Mouse (Mus musculus) erythroblast, embryonic 14.5 days (primary cell): Measurements from ENCODE around the gene Mettl16. TPM values are rescaled to one million over a fixed set of nuclear protein-coding genes. Genes with fewer than 3 reads are reported as not detected.

Source experiments
- H3K27me3 ChIP-seq: 2 replicates; pipeline ENCODE4 v1.6.1; 2012; ENCODE audit warnings: inconsistent platforms; ENCODE audit not compliant: control insufficient read depth
- H3K36me3 ChIP-seq: 2 replicates; pipeline ENCODE4 v1.6.1; 2012; ENCODE audit warnings: mild to moderate bottlenecking, inconsistent platforms; ENCODE audit not compliant: control insufficient read depth
- H3K4me1 ChIP-seq: 2 replicates; pipeline ENCODE4 v1.6.1; 2012; ENCODE audit warnings: inconsistent platforms; ENCODE audit not compliant: control insufficient read depth
- H3K4me3 ChIP-seq: replicated peaks from 2 replicates; pipeline ENCODE3; 2012; ENCODE audit warnings: moderate library complexity, mild to moderate bottlenecking, inconsistent platforms
- H3K9me3 ChIP-seq: 2 replicates; pipeline ENCODE4 v1.6.1; 2012; ENCODE audit warnings: low read length, inconsistent platforms, mixed read lengths; ENCODE audit not compliant: control insufficient read depth
- GATA1 ChIP-seq: IDR thresholded peaks from 2 replicates; pipeline ENCODE4 v1.6.1; 2012; ENCODE audit warnings: low read length, inconsistent platforms, mixed read lengths
- TAL1 ChIP-seq: IDR thresholded peaks from 3 replicates; pipeline ENCODE4 v1.6.1; 2012; ENCODE audit warnings: low read length, inconsistent platforms, mixed read lengths
- polyA plus RNA-seq: library from polyadenylated mRNA; stranded (reverse); fragments of >175 nt; gene quantifications from 2 replicates; pipeline ENCODE4 v1.2.3, GENCODE M21; 2012

Gene Mettl16
- polyA plus RNA-seq, 1 experiment = 0.70 TPM

GRCm38 (mm10) chr11:74839860-74840715, 69.5 kb downstream of the Mettl16 start:
- peaks cover 70% of the 10 kb centered on the region for H3K36me3 ChIP-seq
- no peak overlapping the region for H3K4me3 ChIP-seq
- peaks cover 3% of the 10 kb centered on the region; the same call in 1 of the 2 replicates for H3K9me3 ChIP-seq
- no peaks in the 10 kb centered on the region for H3K27me3 ChIP-seq
- no peak for TF ChIP-seq GATA1
- no peak for TF ChIP-seq TAL1
- peaks cover 59% of the 10 kb centered on the region for H3K4me1 ChIP-seq

- TF ChIP-seq TAL1 (no peak), GATA1 (no peak)
- Histone ChIP-seq H3K4me3 (no peak overlapping the region), H3K36me3 (peaks cover 71% of the 10 kb centered on the region), H3K9me3 (peaks cover 8% of the 10 kb centered on the region), H3K4me1 (peaks cover 55% of the 10 kb centered on the region), H3K27me3 (no peaks in the 10 kb centered on the region)
Observed at GRCm38 (mm10) chr11:74840739-74841138, 70.1 kb downstream of the Mettl16 start.

GRCm38 (mm10) chr11:74841366-74841765, 70.7 kb downstream of the Mettl16 start:
- Histone ChIP-seq H3K9me3 (peaks cover 10% of the 10 kb centered on the region), H3K36me3 (peaks cover 67% of the 10 kb centered on the region), H3K4me3 (no peak overlapping the region), H3K27me3 (no peaks in the 10 kb centered on the region), H3K4me1 (peaks cover 48% of the 10 kb centered on the region)
- TF ChIP-seq GATA1 (no peak), TAL1 (no peak)

GRCm38 (mm10) chr11:74842045-74842444, 71.4 kb downstream of the Mettl16 start:
- Histone ChIP-seq H3K36me3 (peaks cover 61% of the 10 kb centered on the region), H3K4me3 (no peak overlapping the region), H3K9me3 (peaks cover 10% of the 10 kb centered on the region), H3K4me1 (peaks cover 42% of the 10 kb centered on the region), H3K27me3 (no peaks in the 10 kb centered on the region)
- no peak for TF ChIP-seq GATA1
- TF ChIP-seq TAL1 = no peak

GRCm38 (mm10) chr11:74842656-74843434, 72.2 kb downstream of the Mettl16 start:
- Histone ChIP-seq H3K4me3 (no peak overlapping the region), H3K27me3 (no peaks in the 10 kb centered on the region), H3K4me1 (peaks cover 39% of the 10 kb centered on the region), H3K9me3 (peaks cover 10% of the 10 kb centered on the region), H3K36me3 (peaks cover 59% of the 10 kb centered on the region)
- no peak for TF ChIP-seq GATA1
- TF ChIP-seq TAL1 = no peak

GRCm38 (mm10) chr11:74843435-74843714, 72.7 kb downstream of the Mettl16 start:
- Histone ChIP-seq H3K4me3 (no peak overlapping the region), H3K4me1 (peaks cover 41% of the 10 kb centered on the region), H3K36me3 (peaks cover 59% of the 10 kb centered on the region), H3K9me3 (peaks cover 10% of the 10 kb centered on the region), H3K27me3 (no peaks in the 10 kb centered on the region)
- TF ChIP-seq GATA1 = no peak
- TF ChIP-seq TAL1 = no peak

- Histone ChIP-seq H3K4me1 (peaks cover 42% of the 10 kb centered on the region), H3K36me3 (peaks cover 59% of the 10 kb centered on the region), H3K4me3 (no peak overlapping the region), H3K27me3 (no peaks in the 10 kb centered on the region), H3K9me3 (peaks cover 10% of the 10 kb centered on the region)
- TF ChIP-seq TAL1 (no peak), GATA1 (no peak)
Observed at GRCm38 (mm10) chr11:74843761-74844160, 73.1 kb downstream of the Mettl16 start.

GRCm38 (mm10) chr11:74845784-74846183, 75.2 kb downstream of the Mettl16 start:
- Histone ChIP-seq H3K36me3 (peaks cover 48% of the 10 kb centered on the region), H3K4me3 (no peak overlapping the region), H3K4me1 (peaks cover 27% of the 10 kb centered on the region), H3K27me3 (no peaks in the 10 kb centered on the region), H3K9me3 (peaks cover 10% of the 10 kb centered on the region)
- TF ChIP-seq GATA1 (no peak), TAL1 (no peak)

- no peak for TF ChIP-seq GATA1
- no peak for TF ChIP-seq TAL1
- no peaks in the 10 kb centered on the region for H3K27me3 ChIP-seq
- H3K36me3 ChIP-seq = peaks cover 31% of the 10 kb centered on the region
- peaks cover 10% of the 10 kb centered on the region for H3K9me3 ChIP-seq
- peaks cover 25% of the 10 kb centered on the region for H3K4me1 ChIP-seq
- H3K4me3 ChIP-seq = peak overlapping the region; percentile 51
Observed at GRCm38 (mm10) chr11:74847919-74848521, 77.4 kb downstream of the Mettl16 start.
